Comparison of ENCODE assay signal across 18 mouse cellular contexts in the genomic region with DNA sequence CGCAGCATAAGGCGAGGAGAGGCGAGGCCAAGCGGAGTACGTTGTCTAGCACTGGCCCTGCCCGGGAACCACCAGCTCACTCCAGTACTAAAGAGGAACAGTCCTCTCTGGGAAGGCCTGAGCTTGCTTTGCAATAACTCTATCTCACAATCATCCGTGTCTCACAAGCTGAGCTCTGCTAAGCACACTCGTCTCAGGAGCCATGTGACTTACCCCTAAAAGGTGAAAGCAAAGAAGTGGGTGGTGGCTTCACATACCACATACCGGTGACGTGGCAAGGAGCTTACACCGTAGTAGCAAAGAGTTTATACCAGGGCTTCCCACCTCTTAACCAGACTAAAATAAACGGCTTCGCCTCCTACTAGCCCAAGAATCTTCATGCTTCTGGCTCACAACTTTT. TPM values are rescaled to one million over a fixed set of nuclear protein-coding genes. Genes with fewer than 3 reads are reported as not detected.
DNase-seq lines count a peak whose midpoint lies in the region; ATAC-seq lines count a peak whose summit lies in the region.
"Had no signal": no experiment of that assay in that cellular context is flagged by ENCODE, and none has a peak within 500 bp of the region (broad histone marks: within the 10 kb centered on the region; RNA-seq: fewer than 3 reads in every experiment).

No protein-coding gene starts in this region.

- no peaks in the 10 kb centered on the region for H3K9me3 ChIP-seq in heart, embryonic 11.5 days (replicated peaks; ENCODE audit: control insufficient read depth, low read length)
- H3K9me3 ChIP-seq in megakaryocyte, embryonic 14.5 days, result no peaks in the 10 kb centered on the region
- no peaks in the 10 kb centered on the region for H3K9me3 ChIP-seq in embryonic facial prominence, embryonic 10.5 days
- H3K9me3 ChIP-seq: hindbrain, embryonic 13.5 days had no signal

- no peak for DNase-seq in heart, adult 8-10 months (ENCODE audit: low spot score)
- DNase-seq in thymus, postnatal 0 days (ENCODE audit: low spot score), result peak; percentile 15
- DNase-seq in thymus, postnatal 25 days, result no peak
- DNase-seq in left cerebral cortex, postnatal 36 days (ENCODE audit: low spot score in 2 of 2), result no peak
- no peak for DNase-seq in embryo, embryonic 11 days
- DNase-seq in embryonic facial prominence, embryonic 10.5 days (ENCODE audit: low spot score), result no peak
- DNase-seq: B cell, adult 2 months; cerebellum, adult 18-20 months; heart, adult 18-20 months; kidney, adult 11 months; kidney, postnatal 36 days; layer of hippocampus, postnatal 36 days; lung, adult 2 months; thymus, postnatal 14 days had no signal

- peak overlapping the region; percentile 1; the same call in 1 of the 2 replicates for H3K27ac ChIP-seq in heart, embryonic 11.5 days (ENCODE audit: low read depth, low read length)
- no peak overlapping the region for H3K27ac ChIP-seq in embryonic facial prominence, embryonic 10.5 days (replicated peaks)
- H3K27ac ChIP-seq: hindbrain, embryonic 13.5 days had no signal

- 73% methylated on average over 13 of the region's 13 CpGs for WGBS in heart, embryonic 11.5 days (ENCODE audit: insufficient replicate concordance)
- 91% methylated on average over 13 of the region's 13 CpGs for WGBS in embryonic facial prominence, embryonic 10.5 days

- peaks cover 31% of the 10 kb centered on the region for H3K4me1 ChIP-seq in heart, embryonic 11.5 days (ENCODE audit: control insufficient read depth, insufficient read depth, low read length)
- peaks cover 100% of the 10 kb centered on the region for H3K4me1 ChIP-seq in megakaryocyte, embryonic 14.5 days
- peaks cover 15% of the 10 kb centered on the region for H3K4me1 ChIP-seq in embryonic facial prominence, embryonic 10.5 days

- H3K36me3 ChIP-seq in heart, embryonic 11.5 days (ENCODE audit: control insufficient read depth, insufficient read depth, low read length), result no peaks in the 10 kb centered on the region
- peaks cover 99% of the 10 kb centered on the region for H3K36me3 ChIP-seq in megakaryocyte, embryonic 14.5 days (replicated peaks; ENCODE audit: low read length)
- H3K36me3 ChIP-seq in embryonic facial prominence, embryonic 10.5 days (replicated peaks), result no peaks in the 10 kb centered on the region
- H3K36me3 ChIP-seq: hindbrain, embryonic 13.5 days had no signal

- no peak overlapping the region for H3K4me3 ChIP-seq in heart, embryonic 11.5 days (ENCODE audit: low read depth, low read length)
- peak overlapping the region; percentile 77 for H3K4me3 ChIP-seq in megakaryocyte, embryonic 14.5 days (replicated peaks)
- no peak overlapping the region for H3K4me3 ChIP-seq in embryonic facial prominence, embryonic 10.5 days
- H3K4me3 ChIP-seq: hindbrain, embryonic 13.5 days had no signal

- H3K9ac ChIP-seq in heart, embryonic 11.5 days (ENCODE audit: low read depth, low read length), result no peak overlapping the region
- H3K9ac ChIP-seq: hindbrain, embryonic 13.5 days had no signal

- H3K4me2 ChIP-seq in heart, embryonic 11.5 days, result no peak overlapping the region
- H3K4me2 ChIP-seq: hindbrain, embryonic 13.5 days had no signal

- no peaks in the 10 kb centered on the region for H3K27me3 ChIP-seq in heart, embryonic 11.5 days (ENCODE audit: control insufficient read depth, insufficient read depth, low read length)
- no peaks in the 10 kb centered on the region for H3K27me3 ChIP-seq in megakaryocyte, embryonic 14.5 days (replicated peaks)
- no peaks in the 10 kb centered on the region for H3K27me3 ChIP-seq in embryonic facial prominence, embryonic 10.5 days (replicated peaks; ENCODE audit: low read depth, poor library complexity, severe bottlenecking)
- H3K27me3 ChIP-seq: hindbrain, embryonic 13.5 days had no signal

- intact Hi-C loops in left cerebral cortex, postnatal 36 days (cut with DNase I), result no loop called here

- ATAC-seq in heart, embryonic 11.5 days (replicated peaks; ENCODE audit: insufficient number of reproducible peaks, low FRiP score, low TSS enrichment), result no peak

RNA-seq across cellular contexts. Expression of a gene that starts 17.1 kb away (rescaled TPM):
- 26.3 and 36.3 TPM in 2 replicates for polyA plus RNA-seq in heart, embryonic 11.5 days (2014; fragmentation: Nextera tagmentation; extraction: Ambion mirVana)
- total RNA-seq in heart, adult 8-10 months (2022), result 10 to 100 TPM; 13.2 to 16.2 (median 13.9) TPM
- 24.2 TPM in 2 replicates for polyA plus RNA-seq in thymus, postnatal 0 days (2015; fragmentation: Nextera tagmentation; extraction: Ambion mirVana)
- 86.3 and 103 TPM in 2 replicates for polyA plus RNA-seq in megakaryocyte, embryonic 14.5 days (2012; ENCODE audit: insufficient read depth, low replicate concordance)
- total RNA-seq in left cerebral cortex, postnatal 36 days (2021), result 10 to 100 TPM; 57.0 to 62.5 TPM
- 26.3 and 27.3 TPM in 2 replicates for polyA plus RNA-seq in embryonic facial prominence, embryonic 10.5 days (2016; fragmentation: Nextera tagmentation; extraction: Ambion mirVana)

RNA-seq across cellular contexts. Expression of a gene that starts 45.4 kb away (rescaled TPM):
- not detected in 2 replicates for polyA plus RNA-seq in heart, embryonic 11.5 days (2014; fragmentation: Nextera tagmentation; extraction: Ambion mirVana)
- not detected for total RNA-seq in heart, adult 8-10 months (2022)
- polyA plus RNA-seq in thymus, postnatal 0 days (2015; fragmentation: Nextera tagmentation; extraction: Ambion mirVana), result 0.08 TPM in 1 of 2 replicates, not detected in the other
- 6.9 TPM in 1 of 2 replicates, not detected in the other for polyA plus RNA-seq in megakaryocyte, embryonic 14.5 days (2012; ENCODE audit: insufficient read depth, low replicate concordance)
- 1 to 10 TPM in 1 of 2 experiments, under 1 TPM in 1; 0.84 to 1.5 TPM for total RNA-seq in left cerebral cortex, postnatal 36 days (2021)
- polyA plus RNA-seq in embryonic facial prominence, embryonic 10.5 days (2016; fragmentation: Nextera tagmentation; extraction: Ambion mirVana), result 0.24 and 0.70 TPM in 2 replicates
- polyA plus RNA-seq: limb, embryonic 11.5 days had no signal
